Mouse (Mus musculus): ENCODE results near the gene Fbxo40. TPM values are rescaled to one million over a fixed set of nuclear protein-coding genes. Genes with fewer than 3 reads are reported as not detected.

Gene Fbxo40
- polyA plus RNA-seq, 1 experiment from 2014 or later, result not detected

DNA sequence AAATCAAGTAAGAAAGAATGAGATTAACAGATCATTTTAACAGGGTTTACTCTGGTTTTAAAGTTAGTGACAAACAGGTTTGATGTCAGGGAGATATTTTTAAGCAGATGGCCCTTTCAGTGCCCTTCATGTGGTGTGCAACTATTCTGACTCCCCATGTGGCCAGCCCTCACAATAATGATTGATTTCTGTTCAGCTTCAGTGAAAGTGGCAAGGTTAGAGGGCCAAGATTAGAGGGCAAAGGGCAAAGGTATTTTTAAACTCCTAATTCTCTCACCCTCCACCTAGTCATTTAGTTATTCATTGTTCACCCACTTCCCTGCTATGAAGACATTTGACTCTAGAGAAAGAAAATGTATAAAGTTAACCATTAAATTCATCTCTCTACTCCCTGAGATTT lies 2.2 kb downstream of the Fbxo40 start:
- no peak overlapping the region for H3K4me3 ChIP-seq
- H3K9me3 ChIP-seq, result no peaks in the 10 kb centered on the region
- no peaks in the 10 kb centered on the region for H3K36me3 ChIP-seq
- H3K27ac ChIP-seq, result no peak overlapping the region
- no peak overlapping the region for H3K4me2 ChIP-seq (replicated peaks)
- no peaks in the 10 kb centered on the region for H3K27me3 ChIP-seq (replicated peaks)
- H3K9ac ChIP-seq, result no peak overlapping the region
- ATAC-seq (ENCODE audit: low FRiP score, low read depth), result no peak
- H3K4me1 ChIP-seq, result no peaks in the 10 kb centered on the region

GRCm38 (mm10) chr16:36987399-36987798 lies 2.9 kb downstream of the Fbxo40 start:
- Histone ChIP-seq H3K9me3 (no peaks in the 10 kb centered on the region), H3K36me3 (no peaks in the 10 kb centered on the region), H3K4me2 (replicated peaks) (no peak overlapping the region), H3K27ac (no peak overlapping the region), H3K4me1 (no peaks in the 10 kb centered on the region), H3K27me3 (replicated peaks) (no peaks in the 10 kb centered on the region), H3K4me3 (no peak overlapping the region), H3K9ac (no peak overlapping the region)
- no peak for ATAC-seq (ENCODE audit: low FRiP score, low read depth)
- WGBS, result 83% methylated on average over 2 of the region's 2 CpGs

DNA sequence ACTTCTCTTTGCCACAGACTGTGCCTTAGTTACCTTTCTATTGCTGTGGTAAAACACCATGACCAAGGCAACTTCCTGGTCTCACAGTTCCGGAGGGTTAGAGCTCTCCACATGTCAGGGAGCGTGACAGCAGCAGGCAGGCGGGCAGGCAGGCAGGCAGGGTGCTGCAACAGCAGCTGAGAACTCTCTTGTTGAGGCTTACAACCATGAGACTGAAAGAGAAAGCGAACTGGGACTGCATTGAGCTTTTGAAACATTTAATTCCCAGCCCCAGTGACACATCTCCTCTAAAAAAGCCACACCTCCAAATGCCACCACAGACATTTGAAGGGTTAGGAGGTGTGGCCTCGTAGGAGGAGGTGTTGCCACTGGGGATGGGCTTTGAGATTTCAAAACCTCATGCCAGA lies 4.6 kb downstream of the Fbxo40 start:
- Histone ChIP-seq H3K4me2 (replicated peaks) (no peak overlapping the region), H3K9me3 (no peaks in the 10 kb centered on the region), H3K27me3 (replicated peaks) (no peaks in the 10 kb centered on the region), H3K4me1 (no peaks in the 10 kb centered on the region), H3K27ac (no peak overlapping the region), H3K9ac (no peak overlapping the region), H3K4me3 (no peak overlapping the region), H3K36me3 (no peaks in the 10 kb centered on the region)
- ATAC-seq (ENCODE audit: low FRiP score, low read depth), result no peak
- 62% methylated on average over 5 of the region's 5 CpGs for WGBS

- no peak overlapping the region for H3K4me3 ChIP-seq
- H3K27me3 ChIP-seq (replicated peaks), result no peaks in the 10 kb centered on the region
- no peaks in the 10 kb centered on the region for H3K4me1 ChIP-seq
- no peaks in the 10 kb centered on the region for H3K9me3 ChIP-seq
- no peak overlapping the region for H3K4me2 ChIP-seq (replicated peaks)
- 84% methylated on average over 1 of the region's 1 CpGs for WGBS
- H3K9ac ChIP-seq, result no peak overlapping the region
- H3K27ac ChIP-seq, result no peak overlapping the region
- no peak for ATAC-seq (ENCODE audit: low FRiP score, low read depth)
- no peaks in the 10 kb centered on the region for H3K36me3 ChIP-seq
Observed at GRCm38 (mm10) chr16:36983796-36984195, 6.5 kb downstream of the Fbxo40 start.

DNA sequence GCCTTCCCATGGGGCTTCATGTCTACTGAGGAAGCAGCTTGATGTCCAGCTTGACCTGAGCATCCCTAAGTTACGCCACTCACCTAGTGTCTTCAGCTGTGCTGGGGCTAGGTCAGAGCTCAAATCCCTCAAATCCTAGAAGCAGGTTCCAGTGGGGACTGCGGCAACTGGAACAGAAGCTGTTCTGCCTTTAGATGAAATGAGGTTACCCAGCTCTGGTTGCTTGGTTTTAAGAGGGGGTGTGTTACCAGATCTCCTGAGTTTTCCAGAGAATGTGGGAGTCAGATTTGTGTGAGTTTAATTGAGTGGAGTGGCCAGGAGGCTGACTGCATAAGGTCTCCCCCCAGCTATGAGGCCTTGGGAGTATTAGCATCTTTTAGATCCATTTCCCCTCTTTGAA lies 11.1 kb downstream of the Fbxo40 start:
- Histone ChIP-seq H3K27me3 (replicated peaks) (no peaks in the 10 kb centered on the region), H3K9me3 (no peaks in the 10 kb centered on the region), H3K4me1 (no peaks in the 10 kb centered on the region), H3K27ac (no peak overlapping the region), H3K9ac (no peak overlapping the region), H3K4me2 (replicated peaks) (no peak overlapping the region), H3K4me3 (no peak overlapping the region), H3K36me3 (no peaks in the 10 kb centered on the region)
- WGBS, result 92% methylated on average over 2 of the region's 2 CpGs
- no peak for ATAC-seq (ENCODE audit: low FRiP score, low read depth)

DNA sequence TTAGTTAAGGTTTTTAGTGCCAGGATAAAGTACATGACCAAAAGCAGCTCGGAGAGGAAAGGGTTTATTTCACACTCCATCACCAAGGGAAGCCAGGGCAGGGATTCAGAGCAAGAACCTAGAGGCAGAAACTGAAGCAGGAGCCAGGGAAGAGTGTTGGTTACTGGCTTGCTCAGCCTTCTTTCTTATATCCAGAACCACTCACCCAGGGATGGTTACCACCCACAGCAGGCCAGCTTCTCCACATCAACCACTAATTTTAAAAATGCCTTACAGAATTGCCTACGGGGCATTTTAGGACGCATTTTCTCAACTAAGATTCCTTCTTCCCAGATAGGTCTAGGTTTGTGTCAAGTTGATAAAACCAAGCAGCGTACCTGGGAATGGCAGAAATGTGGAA lies 26.9 kb downstream of the Fbxo40 start:
- no peaks in the 10 kb centered on the region for H3K36me3 ChIP-seq
- H3K4me3 ChIP-seq, result no peak overlapping the region
- H3K27ac ChIP-seq, result no peak overlapping the region
- H3K27me3 ChIP-seq (replicated peaks), result no peaks in the 10 kb centered on the region
- no peaks in the 10 kb centered on the region for H3K4me1 ChIP-seq
- H3K4me2 ChIP-seq (replicated peaks), result no peak overlapping the region
- no peaks in the 10 kb centered on the region for H3K9me3 ChIP-seq
- 81% methylated on average over 4 of the region's 4 CpGs for WGBS
- no peak overlapping the region for H3K9ac ChIP-seq
- no peak for ATAC-seq (ENCODE audit: low FRiP score, low read depth)

- Histone ChIP-seq H3K9me3 (no peaks in the 10 kb centered on the region), H3K27me3 (replicated peaks) (no peaks in the 10 kb centered on the region), H3K4me2 (replicated peaks) (no peak overlapping the region), H3K4me3 (no peak overlapping the region), H3K36me3 (no peaks in the 10 kb centered on the region), H3K27ac (no peak overlapping the region), H3K4me1 (no peaks in the 10 kb centered on the region), H3K9ac (no peak overlapping the region)
- 75% methylated on average over 11 of the region's 11 CpGs for WGBS
- no peak for ATAC-seq (ENCODE audit: low FRiP score, low read depth)
Observed at GRCm38 (mm10) chr16:36955106-36955505, 35.2 kb downstream of the Fbxo40 start.

DNA sequence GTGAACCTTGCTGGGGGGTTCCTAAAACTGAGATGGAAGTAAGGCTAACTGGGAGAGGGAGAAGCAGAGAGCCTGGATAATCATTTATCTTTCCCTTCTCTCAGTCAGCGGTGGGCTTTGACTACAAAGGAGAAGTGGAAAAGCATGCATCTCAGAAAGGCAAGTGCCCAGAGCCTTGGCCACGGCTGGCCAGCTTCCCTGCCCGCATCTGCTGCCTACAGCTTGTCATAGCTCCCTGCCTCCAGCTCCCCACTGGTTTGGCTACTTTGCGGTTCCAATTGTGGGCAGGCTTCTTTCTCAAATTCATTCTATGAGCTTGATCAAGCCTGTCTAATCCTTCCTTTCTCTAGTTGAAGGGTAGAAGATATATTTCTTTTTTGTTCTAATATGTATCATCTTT lies 39.2 kb downstream of the Fbxo40 start:
- ATAC-seq (ENCODE audit: low FRiP score, low read depth), result no peak
- Histone ChIP-seq H3K27me3 (replicated peaks) (no peaks in the 10 kb centered on the region), H3K9ac (no peak overlapping the region), H3K36me3 (no peaks in the 10 kb centered on the region), H3K9me3 (no peaks in the 10 kb centered on the region), H3K4me1 (no peaks in the 10 kb centered on the region), H3K27ac (no peak overlapping the region), H3K4me2 (replicated peaks) (no peak overlapping the region), H3K4me3 (no peak overlapping the region)
- WGBS, result 43% methylated on average over 4 of the region's 4 CpGs

DNA sequence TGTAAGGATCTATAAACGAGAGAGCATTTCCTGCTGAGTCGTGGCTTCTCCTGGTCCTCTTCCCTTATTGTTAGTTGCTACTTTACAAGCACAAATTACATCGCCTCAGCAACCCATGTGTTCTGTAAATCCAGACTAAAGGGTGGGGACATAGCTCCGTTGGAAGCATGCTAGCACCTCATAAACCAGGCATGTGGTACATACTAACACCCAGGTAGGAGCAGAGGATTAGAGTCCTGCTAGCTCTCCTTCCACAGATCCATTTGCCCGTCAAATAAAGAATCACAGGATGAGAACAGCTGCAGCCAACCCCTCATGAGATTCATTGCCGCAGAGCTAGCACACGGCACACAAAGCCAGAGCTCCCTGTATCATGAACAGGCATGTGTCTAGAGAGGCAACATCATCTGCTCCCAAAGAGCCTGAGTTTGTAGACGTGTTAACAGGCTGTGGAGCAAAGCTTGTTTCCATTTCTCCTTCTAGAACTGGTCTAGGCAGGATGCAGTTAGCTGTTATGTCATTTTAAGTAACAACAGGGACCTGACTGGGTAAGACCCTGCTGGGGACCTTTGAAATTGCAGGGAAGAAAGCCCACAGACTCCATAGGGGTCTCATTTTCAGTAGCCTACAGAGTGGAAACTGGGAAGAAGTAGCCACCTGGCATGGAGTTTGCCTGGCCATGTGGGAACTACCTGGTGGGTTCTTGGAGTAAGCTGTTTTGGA lies 40.5 kb downstream of the Fbxo40 start:
- Histone ChIP-seq H3K27me3 (replicated peaks) (no peaks in the 10 kb centered on the region), H3K4me1 (no peaks in the 10 kb centered on the region), H3K4me2 (replicated peaks) (no peak overlapping the region), H3K36me3 (no peaks in the 10 kb centered on the region), H3K4me3 (no peak overlapping the region), H3K27ac (no peak overlapping the region), H3K9ac (no peak overlapping the region), H3K9me3 (no peaks in the 10 kb centered on the region)
- WGBS, result 53% methylated on average over 8 of the region's 8 CpGs
- no peak for ATAC-seq (ENCODE audit: low FRiP score, low read depth)

GRCm38 (mm10) chr16:36947646-36948197 lies 42.5 kb downstream of the Fbxo40 start:
- Histone ChIP-seq H3K4me1 (no peaks in the 10 kb centered on the region), H3K4me2 (replicated peaks) (no peak overlapping the region), H3K27me3 (replicated peaks) (no peaks in the 10 kb centered on the region), H3K36me3 (no peaks in the 10 kb centered on the region), H3K9ac (no peak overlapping the region), H3K27ac (no peak overlapping the region), H3K4me3 (no peak overlapping the region), H3K9me3 (no peaks in the 10 kb centered on the region)
- 71% methylated on average over 4 of the region's 4 CpGs for WGBS
- no peak for ATAC-seq (ENCODE audit: low FRiP score, low read depth)

DNA sequence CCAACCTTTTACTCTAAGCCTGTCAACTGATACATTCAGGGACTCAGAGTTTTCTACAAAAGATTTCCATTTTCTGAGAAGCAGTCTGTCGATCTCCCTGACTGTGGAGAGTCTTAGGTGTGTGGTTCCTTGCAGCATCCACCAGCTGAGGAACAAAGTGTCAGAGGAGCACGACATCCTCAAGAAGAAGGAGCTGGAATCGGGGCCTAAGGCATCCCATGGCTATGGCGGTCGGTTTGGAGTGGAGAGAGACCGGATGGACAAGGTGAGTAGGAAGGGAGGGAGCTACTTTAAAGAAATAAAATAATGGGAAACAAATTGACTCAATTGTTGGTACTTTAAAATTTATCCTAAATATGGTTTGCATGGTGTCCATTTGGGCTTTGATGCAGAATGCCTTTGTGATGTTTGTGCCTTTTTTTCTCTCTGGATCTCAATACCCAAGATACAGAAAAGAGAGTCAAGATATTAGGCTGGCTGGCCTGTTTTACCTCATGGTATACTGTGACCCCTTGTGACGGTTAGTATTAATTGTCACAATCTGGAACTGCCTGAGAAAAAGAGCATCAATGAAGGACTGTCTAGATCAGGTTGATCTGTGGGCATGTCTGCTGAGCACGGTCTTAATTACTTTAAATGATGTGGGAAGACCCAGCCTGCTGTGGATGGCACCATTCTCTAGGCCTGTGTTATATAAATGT lies 43.7 kb downstream of the Fbxo40 start:
- Histone ChIP-seq H3K27me3 (replicated peaks) (no peaks in the 10 kb centered on the region), H3K9ac (no peak overlapping the region), H3K9me3 (no peaks in the 10 kb centered on the region), H3K4me3 (no peak overlapping the region), H3K36me3 (no peaks in the 10 kb centered on the region), H3K27ac (no peak overlapping the region), H3K4me1 (no peaks in the 10 kb centered on the region), H3K4me2 (replicated peaks) (no peak overlapping the region)
- WGBS, result 86% methylated on average over 8 of the region's 8 CpGs
- ATAC-seq (ENCODE audit: low FRiP score, low read depth), result no peak

DNA sequence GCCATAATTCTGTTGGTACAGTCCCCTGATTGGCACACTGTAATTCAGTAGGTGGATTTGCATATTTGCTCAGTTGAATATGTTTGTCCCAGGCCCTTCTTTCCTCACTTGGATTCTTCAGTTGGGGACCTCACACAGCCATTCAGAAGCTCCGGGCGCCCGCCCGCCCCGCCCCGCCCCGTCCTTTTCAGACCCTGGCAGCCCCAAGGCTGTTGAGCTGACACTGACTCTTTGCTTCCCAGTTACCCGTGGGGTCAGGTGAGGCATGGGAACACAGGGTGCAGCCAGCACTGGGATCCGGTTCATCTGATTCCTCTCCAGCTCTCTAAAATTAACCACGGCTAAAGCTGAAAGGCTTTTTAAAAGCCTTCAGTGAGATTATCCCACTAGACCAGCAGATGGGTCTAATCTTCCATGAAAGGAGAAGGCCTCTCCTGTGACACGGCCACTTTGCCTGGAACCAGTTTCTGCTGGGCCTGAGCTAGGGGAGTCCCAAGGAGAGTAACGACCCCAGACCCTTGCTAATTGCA lies 45.3 kb downstream of the Fbxo40 start:
- no peak for ATAC-seq (ENCODE audit: low FRiP score, low read depth)
- Histone ChIP-seq H3K27me3 (replicated peaks) (no peaks in the 10 kb centered on the region), H3K4me1 (no peaks in the 10 kb centered on the region), H3K4me3 (no peak overlapping the region), H3K27ac (no peak overlapping the region), H3K9ac (no peak overlapping the region), H3K4me2 (replicated peaks) (no peak overlapping the region), H3K9me3 (no peaks in the 10 kb centered on the region), H3K36me3 (no peaks in the 10 kb centered on the region)
- 44% methylated on average over 12 of the region's 12 CpGs for WGBS
